Mouse (Mus musculus): Measurements from ENCODE around the gene Ccdc81. TPM values are rescaled to one million over a fixed set of nuclear protein-coding genes. Genes with fewer than 3 reads are reported as not detected.

The Ccdc81 gene
- polyA plus RNA-seq, 1 experiment from 2014 or later, result not detected

GRCm38 (mm10) chr7:89839721-89840120, 63.7 kb downstream of the Ccdc81 start:
- H3K27me3 ChIP-seq (ENCODE audit: control insufficient read depth, insufficient read depth, low read length), result no peaks in the 10 kb centered on the region
- DNase-seq (ENCODE audit: low spot score), result no peak

GRCm38 (mm10) chr7:89837841-89838240, 65.6 kb downstream of the Ccdc81 start:
- H3K27me3 ChIP-seq (ENCODE audit: control insufficient read depth, insufficient read depth, low read length), result no peaks in the 10 kb centered on the region
- H3K36me3 ChIP-seq (ENCODE audit: control insufficient read depth, insufficient read depth, low read length), result no peaks in the 10 kb centered on the region
- H3K9me3 ChIP-seq (ENCODE audit: control insufficient read depth, low read length), result no peaks in the 10 kb centered on the region
- WGBS, result 68% methylated on average over 4 of the region's 4 CpGs
- no peak for DNase-seq (ENCODE audit: low spot score)
- no peak overlapping the region for H3K4me2 ChIP-seq (ENCODE audit: low read depth, severe bottlenecking)
- no peak overlapping the region for H3K4me3 ChIP-seq (ENCODE audit: low read depth, low read length)
- H3K27ac ChIP-seq (replicated peaks; ENCODE audit: low read depth, low read length), result no peak overlapping the region
- no peak for ATAC-seq (ENCODE audit: insufficient number of reproducible peaks, low FRiP score, low TSS enrichment, low read depth)
- no peaks in the 10 kb centered on the region for H3K4me1 ChIP-seq (ENCODE audit: control insufficient read depth, insufficient read depth, low read length)
- no peak overlapping the region for H3K9ac ChIP-seq (ENCODE audit: low read length)

More at GRCm38 (mm10) chr7:89839721-89840120, 63.7 kb downstream of the Ccdc81 start:
- no peaks in the 10 kb centered on the region for H3K4me1 ChIP-seq (ENCODE audit: control insufficient read depth, insufficient read depth, low read length)
- ATAC-seq (ENCODE audit: insufficient number of reproducible peaks, low FRiP score, low TSS enrichment, low read depth), result no peak
- H3K4me2 ChIP-seq (ENCODE audit: low read depth, severe bottlenecking), result no peak overlapping the region
- H3K4me3 ChIP-seq (ENCODE audit: low read depth, low read length), result no peak overlapping the region
- 88% methylated on average over 8 of the region's 8 CpGs for WGBS
- H3K9ac ChIP-seq (ENCODE audit: low read length), result no peak overlapping the region
- H3K9me3 ChIP-seq (ENCODE audit: control insufficient read depth, low read length), result no peaks in the 10 kb centered on the region
- no peak overlapping the region for H3K27ac ChIP-seq (replicated peaks; ENCODE audit: low read depth, low read length)
- no peaks in the 10 kb centered on the region for H3K36me3 ChIP-seq (ENCODE audit: control insufficient read depth, insufficient read depth, low read length)

GRCm38 (mm10) chr7:89836676-89837075, 66.8 kb downstream of the Ccdc81 start:
- Histone ChIP-seq H3K36me3 (ENCODE audit: control insufficient read depth, insufficient read depth, low read length) (no peaks in the 10 kb centered on the region), H3K9me3 (ENCODE audit: control insufficient read depth, low read length) (no peaks in the 10 kb centered on the region), H3K27ac (replicated peaks; ENCODE audit: low read depth, low read length) (no peak overlapping the region), H3K4me2 (ENCODE audit: low read depth, severe bottlenecking) (no peak overlapping the region), H3K9ac (ENCODE audit: low read length) (no peak overlapping the region), H3K4me3 (ENCODE audit: low read depth, low read length) (no peak overlapping the region), H3K27me3 (ENCODE audit: control insufficient read depth, insufficient read depth, low read length) (no peaks in the 10 kb centered on the region), H3K4me1 (ENCODE audit: control insufficient read depth, insufficient read depth, low read length) (no peaks in the 10 kb centered on the region)
- WGBS, result 95% methylated on average over 7 of the region's 7 CpGs
- ATAC-seq (ENCODE audit: insufficient number of reproducible peaks, low FRiP score, low TSS enrichment, low read depth) (no peak), DNase-seq (ENCODE audit: low spot score) (no peak)

GRCm38 (mm10) chr7:89835566-89835965, 67.9 kb downstream of the Ccdc81 start:
- Histone ChIP-seq H3K9ac (ENCODE audit: low read length) (no peak overlapping the region), H3K4me3 (ENCODE audit: low read depth, low read length) (no peak overlapping the region), H3K4me1 (ENCODE audit: control insufficient read depth, insufficient read depth, low read length) (no peaks in the 10 kb centered on the region), H3K36me3 (ENCODE audit: control insufficient read depth, insufficient read depth, low read length) (no peaks in the 10 kb centered on the region), H3K4me2 (ENCODE audit: low read depth, severe bottlenecking) (no peak overlapping the region), H3K27me3 (ENCODE audit: control insufficient read depth, insufficient read depth, low read length) (no peaks in the 10 kb centered on the region), H3K9me3 (ENCODE audit: control insufficient read depth, low read length) (no peaks in the 10 kb centered on the region), H3K27ac (replicated peaks; ENCODE audit: low read depth, low read length) (no peak overlapping the region)
- 82% methylated on average over 8 of the region's 8 CpGs for WGBS
- DNase-seq (ENCODE audit: low spot score), result no peak
- ATAC-seq (ENCODE audit: insufficient number of reproducible peaks, low FRiP score, low TSS enrichment, low read depth), result no peak

- no peak for DNase-seq (ENCODE audit: low spot score)
- Histone ChIP-seq H3K4me2 (ENCODE audit: low read depth, severe bottlenecking) (no peak overlapping the region), H3K4me1 (ENCODE audit: control insufficient read depth, insufficient read depth, low read length) (no peaks in the 10 kb centered on the region), H3K27me3 (ENCODE audit: control insufficient read depth, insufficient read depth, low read length) (no peaks in the 10 kb centered on the region), H3K9me3 (ENCODE audit: control insufficient read depth, low read length) (no peaks in the 10 kb centered on the region), H3K36me3 (ENCODE audit: control insufficient read depth, insufficient read depth, low read length) (no peaks in the 10 kb centered on the region), H3K27ac (replicated peaks; ENCODE audit: low read depth, low read length) (no peak overlapping the region), H3K9ac (ENCODE audit: low read length) (no peak overlapping the region), H3K4me3 (ENCODE audit: low read depth, low read length) (no peak overlapping the region)
- ATAC-seq (ENCODE audit: insufficient number of reproducible peaks, low FRiP score, low TSS enrichment, low read depth), result no peak
- 90% methylated on average over 8 of the region's 8 CpGs for WGBS
These were observed 69.9 kb downstream of the Ccdc81 start for GRCm38 (mm10) chr7:89833521-89833920.

- H3K4me1 ChIP-seq (ENCODE audit: control insufficient read depth, insufficient read depth, low read length), result no peaks in the 10 kb centered on the region
- H3K9ac ChIP-seq (ENCODE audit: low read length), result no peak overlapping the region
- no peak overlapping the region for H3K4me2 ChIP-seq (ENCODE audit: low read depth, severe bottlenecking)
- 65% methylated on average over 7 of the region's 7 CpGs for WGBS
- ATAC-seq (ENCODE audit: insufficient number of reproducible peaks, low FRiP score, low TSS enrichment, low read depth), result no peak; the same call in 1 of the 2 replicates
- no peak overlapping the region for H3K27ac ChIP-seq (replicated peaks; ENCODE audit: low read depth, low read length)
- H3K9me3 ChIP-seq (ENCODE audit: control insufficient read depth, low read length), result no peaks in the 10 kb centered on the region
- no peaks in the 10 kb centered on the region for H3K27me3 ChIP-seq (ENCODE audit: control insufficient read depth, insufficient read depth, low read length)
- H3K36me3 ChIP-seq (ENCODE audit: control insufficient read depth, insufficient read depth, low read length), result no peaks in the 10 kb centered on the region
- DNase-seq (ENCODE audit: low spot score), result no peak
- no peak overlapping the region for H3K4me3 ChIP-seq (ENCODE audit: low read depth, low read length)
These were observed 74.2 kb downstream of the Ccdc81 start for GRCm38 (mm10) chr7:89829201-89829600.

GRCm38 (mm10) chr7:89828436-89829065, 74.9 kb downstream of the Ccdc81 start:
- no peak overlapping the region for H3K9ac ChIP-seq (ENCODE audit: low read length)
- ATAC-seq (ENCODE audit: insufficient number of reproducible peaks, low FRiP score, low TSS enrichment, low read depth) (no peak), DNase-seq (ENCODE audit: low spot score) (no peak)
- no peaks in the 10 kb centered on the region for H3K9me3 ChIP-seq (ENCODE audit: control insufficient read depth, low read length)
- WGBS, result 66% methylated on average over 4 of the region's 4 CpGs
- H3K27ac ChIP-seq (replicated peaks; ENCODE audit: low read depth, low read length), result no peak overlapping the region
- H3K4me2 ChIP-seq (ENCODE audit: low read depth, severe bottlenecking), result no peak overlapping the region
- H3K4me3 ChIP-seq (ENCODE audit: low read depth, low read length), result no peak overlapping the region
- no peaks in the 10 kb centered on the region for H3K27me3 ChIP-seq (ENCODE audit: control insufficient read depth, insufficient read depth, low read length)
- no peaks in the 10 kb centered on the region for H3K36me3 ChIP-seq (ENCODE audit: control insufficient read depth, insufficient read depth, low read length)
- no peaks in the 10 kb centered on the region for H3K4me1 ChIP-seq (ENCODE audit: control insufficient read depth, insufficient read depth, low read length)
